Mouse (Mus musculus): ENCODE results near the gene Pdcd4.

- TF ChIP-seq CTCF (conservative IDR thresholded peaks at IDR 0.05; ENCODE audit: low read length) = no peak
- no peak for TF ChIP-seq POU5F1 (IDR thresholded peaks at IDR 0.05; ENCODE audit: borderline replicate concordance, low read length)
These were observed 37.1 kb upstream of the Pdcd4 start for GRCm38 (mm10) chr19:53854978-53855377.

All from E14TG2a.4 (cell line).